Mouse (Mus musculus) right cerebral cortex, adult 18-20 months (tissue): Measurements from ENCODE around the gene Olfr535.
"Not testable (repeated sequence)": the region's sequence is repeated elsewhere in the genome, so short reads cannot be mapped to it uniquely, and the experiment has no call there.

ENCODE experiments used
- DNase-seq: peaks from one replicate; pipeline ENCODE4 v3.0.0; 2022; ENCODE audit warnings: mixed read lengths

The Olfr535 gene

DNA sequence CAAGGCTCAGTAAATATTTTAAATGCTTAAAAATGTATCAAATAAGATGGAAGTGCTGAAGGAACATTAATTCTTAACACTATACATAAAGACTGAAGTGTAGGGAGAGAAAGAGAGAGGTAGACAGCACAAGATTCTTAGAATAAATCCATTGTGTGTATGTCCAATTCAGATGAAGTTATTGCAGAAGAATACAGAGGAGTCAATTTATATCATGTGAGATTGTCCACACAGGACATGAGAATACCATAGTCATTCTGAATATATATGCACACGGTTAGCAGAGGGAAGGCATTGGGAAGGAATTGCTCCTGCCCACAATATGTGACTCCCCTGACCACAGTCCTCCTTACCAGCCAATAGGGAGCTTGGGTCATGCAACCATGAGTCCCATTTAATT lies at the start of gene Olfr535:
Olfr535 (plus strand) TSS at position 301 of the 400 bp plus-strand sequence.
- no peak for DNase-seq

DNA sequence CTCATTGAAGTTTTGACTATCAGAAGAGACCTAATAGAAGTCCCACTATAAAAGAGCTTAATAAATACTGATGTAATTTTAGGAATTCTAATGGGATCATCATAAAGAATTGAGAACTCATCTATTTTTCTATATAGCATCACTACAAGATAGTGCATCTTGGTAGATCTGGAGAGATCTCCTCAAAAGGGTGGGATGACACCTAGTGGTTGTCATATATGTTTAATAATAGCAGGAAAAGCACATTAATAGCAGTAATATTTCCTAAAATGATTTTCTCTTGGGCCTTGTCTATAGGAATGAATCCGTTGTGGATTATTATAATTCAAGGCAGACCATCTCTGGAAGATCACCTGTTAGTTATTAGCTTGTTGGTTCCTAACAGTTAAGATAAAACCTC lies 40.9 kb upstream of the Olfr535 start:
- no peak for DNase-seq

DNA sequence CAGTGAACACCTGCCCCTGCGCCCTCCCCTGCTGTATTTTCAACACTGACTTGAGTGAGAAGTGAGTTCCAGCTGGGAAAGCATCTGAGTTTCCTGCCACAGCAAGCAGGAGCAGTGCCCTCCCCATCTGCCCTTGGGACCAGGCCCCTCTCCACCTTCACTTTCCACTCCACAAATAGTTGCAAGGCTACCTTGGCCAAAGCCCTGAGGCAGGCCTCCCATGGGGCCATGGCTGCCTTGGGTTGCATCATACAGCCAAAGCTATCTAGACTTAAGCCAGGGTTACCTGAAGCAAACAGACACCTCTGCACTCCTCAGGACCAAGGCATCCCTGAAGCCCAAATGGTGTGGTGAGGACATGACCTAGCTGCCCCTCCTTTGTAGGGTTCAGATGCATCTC lies 20.9 kb upstream of the Olfr535 start, which contains the start of gene Olfr533:
Olfr533 (plus strand) TSS at position 301 of the 400 bp plus-strand sequence.
- DNase-seq = not testable (repeated sequence)

DNA sequence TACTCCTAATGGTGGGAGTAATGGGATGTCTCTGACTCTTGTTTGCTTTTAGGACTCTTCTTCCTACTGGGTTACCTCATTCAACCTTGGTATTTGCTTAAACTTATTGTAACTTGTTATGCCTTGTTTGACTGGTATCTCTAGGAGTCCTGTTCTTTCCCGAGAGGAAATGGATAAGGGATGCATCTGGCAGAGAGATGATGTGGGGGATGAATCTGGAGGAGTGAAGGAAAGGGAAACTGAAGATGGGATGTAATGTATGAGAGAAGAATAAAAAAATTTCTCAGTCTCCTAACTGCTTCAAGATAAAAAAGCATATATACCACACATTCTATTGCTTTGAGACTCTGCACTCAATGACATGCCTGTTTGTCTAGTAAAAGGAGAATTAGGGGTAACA lies 6.1 kb upstream of the Olfr535 start:
- DNase-seq = peak; percentile 58

DNA sequence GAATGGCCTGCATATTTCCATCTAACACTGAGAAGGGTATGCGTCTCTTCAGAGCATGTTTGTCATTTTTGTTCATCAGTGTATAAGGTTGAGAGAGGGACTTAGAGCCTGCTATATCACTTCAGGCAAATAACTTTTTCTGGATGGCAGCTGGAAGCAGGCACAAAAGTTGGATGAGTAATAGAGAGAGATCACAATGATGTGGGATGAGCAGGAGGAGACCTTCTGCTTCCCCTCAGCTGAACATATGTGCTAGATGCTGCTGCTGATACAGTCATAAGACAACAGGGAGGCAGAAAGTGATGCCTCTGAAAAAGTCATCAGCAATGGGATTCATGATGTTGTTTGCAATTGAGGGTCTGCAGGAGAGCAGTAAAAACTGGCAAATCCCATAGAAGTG lies 5.3 kb upstream of the Olfr535 start:
- DNase-seq = peak; percentile 76

- no peak for DNase-seq
Observed at GRCm38 (mm10) chr7:140488981-140489380, 5.0 kb downstream of the Olfr535 start.

GRCm38 (mm10) chr7:140494231-140494630 lies 10.2 kb downstream of the Olfr535 start:
- no peak for DNase-seq

DNA sequence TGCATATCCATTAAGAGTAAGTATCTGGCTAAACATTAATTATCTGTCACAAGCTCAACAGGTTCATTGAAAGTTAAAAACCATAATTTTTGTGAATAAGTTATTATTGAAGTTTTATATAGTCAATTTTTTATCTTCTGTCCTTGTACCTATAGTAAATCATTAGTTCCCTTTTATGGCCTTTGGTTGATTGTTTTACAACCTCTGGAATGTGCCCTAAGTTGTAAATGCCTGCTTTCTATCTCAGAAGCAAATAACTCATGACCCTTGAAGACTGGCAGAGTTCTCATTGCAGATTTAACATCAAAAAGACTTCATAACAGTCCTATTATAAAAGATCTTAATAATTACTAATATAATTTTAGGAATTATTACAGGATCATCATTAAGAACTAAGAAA lies 10.7 kb downstream of the Olfr535 start:
- no peak for DNase-seq

DNA sequence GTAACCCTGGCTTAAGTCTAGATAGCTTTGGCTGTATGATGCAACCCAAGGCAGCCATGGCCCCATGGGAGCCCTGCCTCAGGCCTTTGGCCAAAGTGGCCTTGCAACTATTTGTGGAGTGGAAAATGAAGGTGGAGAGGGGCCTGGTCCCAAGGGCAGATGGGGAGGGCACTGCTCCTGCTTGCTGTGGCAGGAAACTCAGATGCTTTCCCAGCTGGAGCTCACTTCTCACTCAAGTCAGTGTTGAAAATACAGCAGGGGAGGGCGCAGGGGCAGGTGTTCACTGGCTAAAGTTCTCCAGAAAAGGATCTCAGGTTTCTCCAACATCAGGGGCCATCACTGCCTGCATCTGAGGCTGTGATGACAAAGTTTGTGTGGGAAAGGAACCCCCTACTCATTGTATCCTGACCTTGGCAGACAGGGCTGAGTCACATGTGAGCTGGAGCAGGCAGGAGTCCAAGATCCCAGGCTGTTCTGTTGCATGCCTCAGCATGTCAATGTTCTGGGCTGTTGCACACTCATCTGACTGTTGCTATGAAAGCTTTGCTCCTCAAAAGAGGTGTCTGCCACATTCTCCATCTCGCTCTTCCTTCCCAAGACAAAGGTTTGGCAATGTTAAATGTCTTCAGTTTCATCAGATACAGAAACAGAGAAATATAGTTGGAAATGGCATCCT lies 23.5 kb downstream of the Olfr535 start, which contains the start of gene Olfr536:
Olfr536 (minus strand) TSS at position 51 of the 676 bp plus-strand sequence.
- DNase-seq = peak; percentile 15

- no peak for DNase-seq
Observed at GRCm38 (mm10) chr7:140539746-140540145, 55.7 kb downstream of the Olfr535 start.
